Mouse (Mus musculus): Measurements from ENCODE around the gene Cblc.

The Cblc gene

GRCm38 (mm10) chr7:19750217-19751069 lies 46.2 kb downstream of the Cblc start, which contains the start of gene Nectin2:
Nectin2 (minus strand) TSS chr7:19750483.
- DNase-seq (ENCODE audit: low spot score): peak; percentile 77

- DNase-seq (ENCODE audit: low spot score): peak; percentile 96
These were observed 47.0 kb downstream of the Cblc start for GRCm38 (mm10) chr7:19749389-19750216.

GRCm38 (mm10) chr7:19748219-19749195 lies 48.1 kb downstream of the Cblc start:
- peak; percentile 23 for DNase-seq (ENCODE audit: low spot score)

GRCm38 (mm10) chr7:19747420-19748218 lies 49.0 kb downstream of the Cblc start:
- DNase-seq (ENCODE audit: low spot score): peak; percentile 38

- DNase-seq (ENCODE audit: low spot score): no peak
These were observed 50.0 kb downstream of the Cblc start for GRCm38 (mm10) chr7:19746426-19747201.

- DNase-seq (ENCODE audit: low spot score): no peak
These were observed 50.6 kb downstream of the Cblc start for GRCm38 (mm10) chr7:19745971-19746370.

GRCm38 (mm10) chr7:19744590-19745385 lies 51.8 kb downstream of the Cblc start:
- no peak for DNase-seq (ENCODE audit: low spot score)

GRCm38 (mm10) chr7:19743791-19744190 lies 52.8 kb downstream of the Cblc start:
- no peak for DNase-seq (ENCODE audit: low spot score)

- DNase-seq (ENCODE audit: low spot score): no peak
These were observed 54.1 kb downstream of the Cblc start for GRCm38 (mm10) chr7:19742468-19742867.

- no peak for DNase-seq (ENCODE audit: low spot score)
These were observed 55.1 kb downstream of the Cblc start for GRCm38 (mm10) chr7:19741329-19742031.

- DNase-seq (ENCODE audit: low spot score): no peak
These were observed 56.3 kb downstream of the Cblc start for GRCm38 (mm10) chr7:19740269-19740668.

- no peak for DNase-seq (ENCODE audit: low spot score)
These were observed 57.8 kb downstream of the Cblc start for GRCm38 (mm10) chr7:19738771-19739170.

GRCm38 (mm10) chr7:19736389-19737057 lies 60.1 kb downstream of the Cblc start:
- peak; percentile 74 for DNase-seq (ENCODE audit: low spot score)

GRCm38 (mm10) chr7:19734178-19734666 lies 62.4 kb downstream of the Cblc start:
- no peak for DNase-seq (ENCODE audit: low spot score)
